Mouse (Mus musculus) left cerebral cortex, adult 9 months (tissue): ENCODE measurements around the gene Ucma.
A peak's percentile ranks its signal among the peaks of the same experiment; 100 is the strongest.
"Not testable (repeated sequence)": the region's sequence is repeated elsewhere in the genome, so short reads cannot be mapped to it uniquely, and the experiment has no call there.

Experiments
- DNase-seq, 2 experiments: peaks; one replicate each; pipeline ENCODE4 v3.0.0; 2022; ENCODE audit warnings: low spot score in 2 of 2

The Ucma gene

DNA sequence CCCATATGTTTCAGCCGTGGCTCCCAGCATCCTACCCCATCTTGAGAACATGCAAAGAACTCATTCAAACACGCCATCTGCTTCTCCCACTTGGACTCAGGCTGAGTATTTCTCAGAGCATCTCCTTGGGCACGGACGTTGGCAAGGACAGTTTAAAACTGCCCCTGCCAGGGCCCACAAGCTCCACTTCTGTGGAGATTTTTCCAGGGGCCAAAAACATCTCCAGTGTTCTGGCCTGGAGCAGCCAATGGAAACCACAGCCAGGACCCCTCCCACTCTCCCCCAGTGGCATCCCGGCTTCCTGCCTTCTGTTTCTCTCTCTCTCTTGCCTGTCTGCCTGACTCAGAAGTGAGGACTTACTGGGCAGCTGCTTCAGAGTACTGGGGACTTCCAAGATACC, at the start of gene Ucma:
Gene Ucma (plus strand): TSS at position 316 of the 400 bp plus-strand sequence.
- peak; percentile 3 to 47 for DNase-seq

- DNase-seq = no peak
Observed at GRCm38 (mm10) chr2:4927391-4927790, 48.5 kb upstream of the Ucma start.

- no peak for DNase-seq
Observed at GRCm38 (mm10) chr2:4929230-4929629, 46.7 kb upstream of the Ucma start.

- DNase-seq = no peak
Observed at GRCm38 (mm10) chr2:4934516-4934915, 41.4 kb upstream of the Ucma start.

GRCm38 (mm10) chr2:4937931-4938330, 38.0 kb upstream of the Ucma start:
- no peak for DNase-seq

DNA sequence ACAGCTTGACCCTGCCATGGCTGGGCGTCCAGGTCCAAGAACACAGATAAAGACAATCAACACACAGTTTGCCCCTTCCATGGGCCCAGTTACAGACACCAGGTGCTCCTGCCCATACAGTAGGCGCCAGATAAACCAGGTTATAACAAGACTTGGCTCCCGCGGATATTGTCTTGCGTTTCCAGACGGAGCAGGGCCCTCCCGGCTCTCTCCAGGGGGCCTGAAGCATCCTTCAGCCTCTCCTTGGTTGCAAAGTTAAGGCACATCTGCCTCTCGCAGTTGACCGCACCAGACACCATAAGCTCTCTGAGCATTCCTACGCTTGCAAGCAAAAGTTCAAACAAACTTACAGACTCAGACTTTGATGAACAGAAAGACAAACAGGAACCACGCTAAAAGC, 35.1 kb upstream of the Ucma start:
- DNase-seq = no peak

DNA sequence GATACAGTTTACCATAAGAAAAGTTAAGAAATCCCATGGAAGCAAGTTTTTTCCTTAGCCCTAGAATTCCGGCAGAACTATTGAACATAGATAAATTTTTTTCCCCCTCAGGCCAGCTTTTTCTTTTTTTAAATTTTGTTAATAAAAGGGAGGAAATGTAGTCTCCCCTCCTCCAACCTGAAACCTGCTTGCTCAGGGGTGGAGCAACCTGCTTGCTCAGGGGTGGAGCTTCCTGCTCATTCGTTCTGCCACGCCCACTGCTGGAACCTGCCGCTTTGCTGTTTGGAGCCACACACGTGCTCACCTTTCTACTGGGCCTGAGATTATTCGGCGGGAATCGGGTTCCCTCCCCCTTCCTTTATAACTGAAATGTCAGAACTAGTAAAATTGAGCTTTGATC, 26.2 kb upstream of the Ucma start:
- DNase-seq = not testable (repeated sequence)

- no peak for DNase-seq
Observed at GRCm38 (mm10) chr2:4950986-4951385, 24.9 kb upstream of the Ucma start.

- no peak for DNase-seq
Observed at GRCm38 (mm10) chr2:4954216-4954760, 21.6 kb upstream of the Ucma start.

DNA sequence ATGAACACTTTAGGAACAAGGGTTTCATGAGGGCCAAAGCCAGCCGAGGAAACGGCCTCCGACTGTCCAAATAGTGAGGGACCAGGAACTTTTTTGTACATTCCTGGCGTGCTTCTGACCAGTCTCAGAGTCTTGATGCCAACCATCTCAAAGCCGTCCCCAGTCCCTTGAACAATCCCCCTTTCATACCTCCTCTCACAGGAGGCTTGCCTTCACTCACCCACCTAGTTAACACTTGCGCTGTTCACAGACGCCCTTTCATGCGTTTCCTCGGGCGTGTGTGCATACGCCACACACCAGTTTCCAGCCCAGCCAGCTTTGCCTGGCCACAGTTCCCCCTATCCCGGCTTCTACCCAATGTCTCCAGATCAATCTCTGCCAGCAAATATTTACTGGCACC, 17.9 kb upstream of the Ucma start:
- DNase-seq = no peak

GRCm38 (mm10) chr2:4967806-4968205, 8.1 kb upstream of the Ucma start:
- no peak for DNase-seq

- DNase-seq = no peak
Observed at GRCm38 (mm10) chr2:4969083-4969482, 6.8 kb upstream of the Ucma start.

DNA sequence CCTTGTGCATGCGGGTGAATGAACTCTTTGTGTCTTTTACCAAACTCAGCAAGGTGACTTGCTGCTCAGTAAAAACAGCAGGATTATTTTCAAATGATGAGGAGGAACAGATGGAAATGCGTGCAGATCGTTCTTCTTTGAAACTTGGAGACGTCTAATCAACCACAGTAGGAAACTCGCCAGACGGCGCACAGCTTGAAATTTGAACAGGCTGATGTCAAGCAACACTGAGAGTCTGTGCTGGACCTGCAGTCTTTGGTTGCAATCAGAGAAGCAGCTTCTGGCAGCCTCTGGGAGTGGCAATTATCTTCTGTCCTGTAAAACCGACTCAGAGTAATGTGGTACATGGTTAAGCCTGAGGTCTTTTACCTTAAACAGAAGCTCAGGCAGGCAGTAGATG, 2.2 kb downstream of the Ucma start:
- peak in 1 of 2 experiments; percentile 15 for DNase-seq

- no peak for DNase-seq
Observed at GRCm38 (mm10) chr2:4983987-4984386, 8.1 kb downstream of the Ucma start.

GRCm38 (mm10) chr2:4985000-4985399, 9.1 kb downstream of the Ucma start:
- no peak for DNase-seq

DNA sequence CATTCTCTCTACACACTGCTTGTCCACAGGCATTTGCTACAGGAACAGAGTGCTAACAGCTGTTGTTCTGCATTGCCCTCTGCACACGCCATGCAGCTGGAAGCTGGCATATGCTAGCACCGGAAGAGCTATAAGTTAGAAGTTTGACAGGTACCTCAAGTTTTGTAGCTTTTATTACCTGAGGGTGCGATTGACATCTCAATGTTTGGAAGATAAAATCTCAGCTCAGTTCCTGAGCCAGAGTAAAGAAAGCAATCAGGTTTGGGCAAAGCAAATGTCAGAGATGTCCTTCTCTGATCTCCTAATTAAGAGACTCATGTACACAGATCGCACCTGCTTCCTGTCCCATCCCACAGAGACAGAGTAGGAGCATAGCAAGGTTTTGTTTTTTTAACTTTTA, 10.9 kb downstream of the Ucma start:
- DNase-seq = no peak

DNA sequence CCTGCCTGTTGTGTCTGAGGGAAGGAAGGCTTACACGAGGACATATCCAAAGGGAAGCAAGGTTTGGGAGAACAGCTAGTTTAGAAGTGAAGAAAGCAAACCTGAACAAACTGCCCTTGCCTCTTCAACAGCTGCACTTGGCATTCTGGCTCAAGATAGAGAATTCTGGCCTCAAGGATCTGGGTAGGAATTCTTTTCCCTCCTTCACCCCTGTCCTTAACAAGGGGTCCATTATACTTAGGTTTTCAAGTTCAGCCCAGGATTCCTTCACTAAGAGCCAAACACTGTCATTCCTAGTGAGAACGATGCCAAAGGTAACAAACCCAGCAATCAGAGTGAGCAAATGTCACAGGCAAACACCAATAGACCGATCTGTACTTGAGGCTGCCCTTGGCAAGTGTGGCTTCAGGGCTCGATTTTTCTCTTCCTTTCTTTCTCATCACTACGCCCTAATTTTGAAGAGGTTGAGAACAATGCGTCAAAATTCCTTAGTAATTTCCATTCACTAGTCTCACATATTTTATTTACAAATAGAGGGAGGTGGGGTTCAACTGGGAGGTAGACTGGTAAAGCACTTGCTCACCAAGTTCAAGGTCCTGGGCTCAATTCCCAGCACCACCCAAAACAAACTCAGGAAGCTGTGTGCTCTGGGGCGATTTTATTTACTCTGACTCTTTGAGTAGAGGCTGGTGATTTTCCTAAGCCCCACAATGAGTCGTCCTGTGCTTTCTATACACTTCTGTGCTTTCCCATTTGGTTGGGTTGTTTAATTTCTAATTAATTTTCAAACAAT, 11.7 kb downstream of the Ucma start:
- DNase-seq = no peak

DNA sequence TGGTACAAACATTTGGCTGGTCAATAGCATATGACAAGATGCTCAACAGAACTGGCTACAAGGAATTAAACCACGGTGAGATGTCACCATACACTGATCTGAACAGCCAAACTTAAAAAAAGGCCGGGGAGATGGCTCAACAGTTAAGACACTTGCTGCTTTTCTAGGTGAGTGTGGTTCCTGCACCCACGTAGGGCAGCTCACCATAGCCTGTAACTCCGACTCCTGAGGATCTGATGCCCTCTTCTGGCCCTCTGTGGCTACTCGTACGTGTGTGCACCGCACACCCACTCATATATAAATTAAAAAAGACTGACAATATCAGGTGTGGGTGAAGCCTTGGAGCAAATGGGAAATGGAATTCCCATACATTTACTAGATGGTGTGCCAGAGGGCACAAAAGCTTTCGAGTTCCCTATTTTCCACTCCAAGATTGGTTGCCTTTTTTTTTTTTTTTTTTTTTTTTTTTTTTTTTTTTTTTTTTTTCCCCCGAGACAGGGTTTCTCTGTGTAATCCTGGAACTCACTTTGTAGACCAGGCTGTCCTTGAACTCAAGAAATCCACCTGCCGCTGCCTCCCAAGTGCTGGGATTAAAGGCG, 13.0 kb downstream of the Ucma start:
- no peak for DNase-seq

GRCm38 (mm10) chr2:4993584-4993983, 17.7 kb downstream of the Ucma start:
- DNase-seq = peak in 1 of 2 experiments; percentile 49

DNA sequence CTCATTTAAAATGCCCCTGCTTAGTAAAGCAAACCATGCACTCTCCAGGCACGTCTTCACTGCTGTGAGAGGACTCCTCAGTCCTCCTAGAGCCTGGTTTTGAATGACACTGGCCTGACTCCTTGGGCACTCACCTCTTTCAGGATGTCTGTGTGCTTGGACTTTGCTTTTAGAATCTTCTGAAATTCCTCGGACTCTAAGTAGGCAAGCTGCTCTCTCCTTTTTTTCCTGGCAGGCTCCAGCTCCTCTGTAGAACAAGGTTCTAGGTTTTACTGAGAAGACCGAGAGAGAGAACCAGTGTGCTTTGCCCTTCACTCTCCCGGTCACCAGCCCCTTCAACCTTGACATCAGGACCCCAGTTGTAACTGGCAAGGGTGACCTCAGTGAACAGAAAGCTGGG, 18.5 kb downstream of the Ucma start:
- DNase-seq = no peak

DNA sequence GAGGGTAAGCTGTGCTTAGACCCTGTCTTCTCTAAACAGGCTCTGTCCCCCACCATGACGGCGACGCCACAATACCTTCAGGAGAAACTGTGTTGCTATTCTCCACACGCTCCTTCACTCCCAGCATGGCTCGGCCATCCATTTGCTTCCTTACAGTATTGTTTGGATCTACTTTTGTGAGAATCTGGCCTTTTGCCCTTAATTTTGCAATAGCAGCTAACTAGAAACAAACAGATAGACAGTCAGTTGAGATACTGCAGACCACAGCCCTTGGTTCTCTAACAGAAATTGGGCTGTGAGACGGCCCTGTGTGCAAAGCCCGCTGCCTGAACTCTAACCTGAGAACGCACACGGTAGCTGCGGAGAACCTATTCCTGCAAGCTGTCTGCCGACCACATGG, 19.7 kb downstream of the Ucma start:
- DNase-seq = no peak

- DNase-seq = no peak
Observed at GRCm38 (mm10) chr2:4996421-4996824, 20.5 kb downstream of the Ucma start.

DNA sequence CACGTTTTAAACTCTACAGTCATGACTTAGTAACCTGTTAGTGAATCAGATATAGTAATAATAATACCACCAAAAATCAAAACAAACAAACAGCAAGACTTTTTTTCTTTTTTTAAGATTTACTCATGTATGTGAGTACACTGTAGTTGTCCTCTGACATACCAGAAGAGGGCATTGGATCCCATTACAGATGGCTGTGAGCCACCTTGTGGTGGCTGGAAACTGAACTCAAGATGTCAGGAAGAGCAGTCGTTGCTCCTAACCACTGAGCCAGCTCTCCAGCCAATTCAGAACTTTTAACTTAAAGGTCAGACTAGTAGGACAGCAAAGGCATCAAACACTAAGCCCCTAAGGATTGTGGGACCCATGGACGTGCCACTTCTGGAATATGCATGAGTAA, 23.0 kb downstream of the Ucma start:
- DNase-seq = no peak
